Mouse (Mus musculus) C2C12 (cell line): ENCODE measurements at regions not wholly inside any gene's neighbourhood (a gene's known extent, or its start where the extent isn't known, plus 50 kb on each side); places are given as distances from the start of the nearest gene placed in this dataset.

Experiments
- H3K27me3 ChIP-seq: one replicate; pipeline ENCODE4 v1.6.1; 2011; ENCODE audit not compliant: control insufficient read depth, insufficient read depth, insufficient read length
- H3K36me3 ChIP-seq: one replicate; pipeline ENCODE4 v1.6.1; 2011; ENCODE audit not compliant: control insufficient read depth, insufficient read depth
- H3K4me3 ChIP-seq: one replicate; pipeline ENCODE4 v1.5.1; 2011; ENCODE audit warnings: mild to moderate bottlenecking, control low read depth; ENCODE audit not compliant: poor library complexity, insufficient read depth, severe bottlenecking
- H3K79me2 ChIP-seq: one replicate; pipeline ENCODE4 v1.6.1; 2011; ENCODE audit not compliant: control insufficient read depth, insufficient read depth
- H3K79me3 ChIP-seq: one replicate; pipeline ENCODE4 v1.6.1; 2011; ENCODE audit warnings: low read depth, control low read depth
- H3ac ChIP-seq: one replicate; pipeline ENCODE3; 2011; ENCODE audit warnings: low read depth; ENCODE audit not compliant: control insufficient read depth, insufficient read length
- CEBPB ChIP-seq: IDR thresholded peaks from one replicate; pipeline ENCODE4 v1.6.1; 2011; ENCODE audit warnings: low read depth, mild to moderate bottlenecking, control low read depth, moderate library complexity
- CTCF ChIP-seq: IDR thresholded peaks from one replicate; pipeline ENCODE4 v1.5.1; 2011; ENCODE audit not compliant: control insufficient read depth, insufficient read depth, insufficient read length
- FOSL1 ChIP-seq: IDR thresholded peaks from one replicate; pipeline ENCODE4 v1.8.0; 2011; ENCODE audit warnings: mild to moderate bottlenecking, low read length; ENCODE audit not compliant: poor library complexity, insufficient read depth, severe bottlenecking
- MAX ChIP-seq: IDR thresholded peaks from one replicate; pipeline ENCODE4 v1.6.1; 2011; ENCODE audit warnings: mild to moderate bottlenecking, control low read depth
- MYOD1 ChIP-seq: IDR thresholded peaks from one replicate; pipeline ENCODE4 v1.6.1; 2011; ENCODE audit warnings: low read depth; ENCODE audit not compliant: control insufficient read depth, insufficient read length
- MYOG ChIP-seq: IDR thresholded peaks from one replicate; pipeline ENCODE4 v1.6.1; 2011; ENCODE audit not compliant: control insufficient read depth, insufficient read length; ENCODE audit errors: extremely low read depth
- USF1 ChIP-seq: IDR thresholded peaks from one replicate; pipeline ENCODE4 v1.6.1; 2011; ENCODE audit warnings: low read depth, mild to moderate bottlenecking, control low read depth, moderate library complexity

- Histone ChIP-seq H3K36me3 (no peaks in the 10 kb centered on the region), H3K27me3 (no peaks in the 10 kb centered on the region), H3K4me3 (no peak overlapping the region), H3K79me3 (no peaks in the 10 kb centered on the region), H3ac (no peak overlapping the region), H3K79me2 (no peaks in the 10 kb centered on the region)
- TF ChIP-seq CTCF (no peak), MYOD1 (no peak), CEBPB (no peak), USF1 (no peak), MAX (no peak), FOSL1 (no peak), MYOG (no peak)
These were observed 481.1 kb upstream of the Sall1 start for GRCm38 (mm10) chr8:89525041-89525440.

- Histone ChIP-seq H3K36me3 (no peaks in the 10 kb centered on the region), H3K79me3 (no peaks in the 10 kb centered on the region), H3K27me3 (no peaks in the 10 kb centered on the region), H3K79me2 (no peaks in the 10 kb centered on the region), H3ac (no peak overlapping the region), H3K4me3 (no peak overlapping the region)
- TF ChIP-seq USF1 (no peak), MAX (no peak), FOSL1 (no peak), CEBPB (no peak), CTCF (no peak), MYOG (no peak), MYOD1 (no peak)
These were observed 479.4 kb upstream of the Sall1 start for GRCm38 (mm10) chr8:89523336-89523735.

- H3K27me3 ChIP-seq, result no peaks in the 10 kb centered on the region
- TF ChIP-seq MYOD1, result no peak
- TF ChIP-seq CTCF, result no peak
- TF ChIP-seq USF1, result no peak
- TF ChIP-seq MAX, result no peak
- no peak for TF ChIP-seq MYOG
- H3K79me2 ChIP-seq, result no peaks in the 10 kb centered on the region
- H3K79me3 ChIP-seq, result no peaks in the 10 kb centered on the region
- no peaks in the 10 kb centered on the region for H3K36me3 ChIP-seq
- no peak overlapping the region for H3ac ChIP-seq
- no peak overlapping the region for H3K4me3 ChIP-seq
These were observed 472.6 kb upstream of the Sall1 start for GRCm38 (mm10) chr8:89516602-89517001.

- no peak overlapping the region for H3K4me3 ChIP-seq
- no peaks in the 10 kb centered on the region for H3K79me2 ChIP-seq
- no peaks in the 10 kb centered on the region for H3K27me3 ChIP-seq
- H3ac ChIP-seq, result no peak overlapping the region
- H3K79me3 ChIP-seq, result no peaks in the 10 kb centered on the region
- H3K36me3 ChIP-seq, result no peaks in the 10 kb centered on the region
- TF ChIP-seq MAX (no peak), CTCF (no peak), MYOD1 (no peak), USF1 (no peak), MYOG (no peak)
These were observed 470.3 kb upstream of the Sall1 start for GRCm38 (mm10) chr8:89514270-89514669.

GRCm38 (mm10) chr8:89507639-89508038 lies 463.7 kb upstream of the Sall1 start:
- Histone ChIP-seq H3K79me2 (no peaks in the 10 kb centered on the region), H3K36me3 (no peaks in the 10 kb centered on the region), H3K4me3 (no peak overlapping the region), H3ac (no peak overlapping the region), H3K79me3 (no peaks in the 10 kb centered on the region), H3K27me3 (no peaks in the 10 kb centered on the region)
- no peak for TF ChIP-seq FOSL1
- TF ChIP-seq MYOD1, result no peak
- no peak for TF ChIP-seq CTCF
- no peak for TF ChIP-seq USF1
- no peak for TF ChIP-seq MYOG
- no peak for TF ChIP-seq CEBPB
- no peak for TF ChIP-seq MAX

- TF ChIP-seq USF1, result no peak
- no peak for TF ChIP-seq CEBPB
- TF ChIP-seq CTCF, result no peak
- TF ChIP-seq MYOG, result no peak
- TF ChIP-seq FOSL1, result no peak
- TF ChIP-seq MAX, result no peak
- no peak for TF ChIP-seq MYOD1
These were observed 459.7 kb upstream of the Sall1 start for GRCm38 (mm10) chr8:89503545-89504234.

More at GRCm38 (mm10) chr8:89503545-89504234, 459.7 kb upstream of the Sall1 start:
- no peaks in the 10 kb centered on the region for H3K27me3 ChIP-seq
- H3K79me2 ChIP-seq, result no peaks in the 10 kb centered on the region
- H3K4me3 ChIP-seq, result no peak overlapping the region
- no peaks in the 10 kb centered on the region for H3K36me3 ChIP-seq
- no peaks in the 10 kb centered on the region for H3K79me3 ChIP-seq
- H3ac ChIP-seq, result no peak overlapping the region
